7 mouse cellular contexts compared by ENCODE assay signal in genomic region chr17:29394761-29395160, GRCm38 (mm10). TPM values are rescaled to one million over a fixed set of nuclear protein-coding genes. Genes with fewer than 3 reads are reported as not detected.
DNase-seq lines count a peak whose midpoint lies in the region; ATAC-seq and TF ChIP-seq lines count a peak whose summit lies in the region.
"Not testable (repeated sequence)": the region's sequence is repeated elsewhere in the genome, so short reads cannot be mapped to it uniquely, and the experiment has no call there.

No protein-coding gene starts in this region.

- peak overlapping the region; percentile 98 for H3K27ac ChIP-seq in bone marrow macrophage, adult 2 months (ENCODE audit: insufficient read depth, low read depth, low read length)
- H3K27ac ChIP-seq in heart, embryonic 13.5 days (replicated peaks), result peak overlapping the region; percentile 30; the same call in 1 of the 2 replicates
- peak overlapping the region; percentile 22; the same call in 1 of the 2 replicates for H3K27ac ChIP-seq in intestine, embryonic 14.5 days (ENCODE audit: low read depth)
- peak overlapping the region; percentile 76 for H3K27ac ChIP-seq in liver, embryonic 13.5 days
- H3K27ac ChIP-seq in lung, embryonic 15.5 days, result 0 out of 2 replicates have a peak overlapping the region, but pooled peaks have one; percentile 25
- H3K27ac ChIP-seq in small intestine, adult 2 months (ENCODE audit: insufficient read depth, low read depth, low read length), result peak overlapping the region; percentile 85

- not testable (repeated sequence) for TF ChIP-seq POLR2A in bone marrow macrophage, adult 2 months (IDR thresholded peaks at IDR 0.05; ENCODE audit: borderline replicate concordance, low read depth, low read length); small intestine, adult 2 months (IDR thresholded peaks at IDR 0.05; ENCODE audit: low read depth, low read length)

- H3K9ac ChIP-seq in heart, embryonic 13.5 days; intestine, embryonic 14.5 days (ENCODE audit: low read length); lung, embryonic 15.5 days: not testable (repeated sequence)
- peak overlapping the region; percentile 78; the same call in 1 of the 2 replicates for H3K9ac ChIP-seq in liver, embryonic 13.5 days

- not testable (repeated sequence) for TF ChIP-seq CTCF in bone marrow macrophage, adult 2 months (IDR thresholded peaks at IDR 0.05; ENCODE audit: low read depth, low read length); small intestine, adult 2 months (IDR thresholded peaks at IDR 0.05; ENCODE audit: extremely low read depth, insufficient read length, insufficient replicate concordance, low read depth, low read length)

- peak; percentile 55 for DNase-seq in CD4-positive, CD25-positive, alpha-beta regulatory T cell, adult 2 months (ENCODE audit: low read depth, low spot score)
- not testable (repeated sequence) for DNase-seq in intestine, embryonic 14.5 days (ENCODE audit: low spot score); liver, embryonic 13.5 days

- not testable (repeated sequence) for H3K9me3 ChIP-seq in heart, embryonic 13.5 days; intestine, embryonic 14.5 days (ENCODE audit: control insufficient read depth, low read length); liver, embryonic 13.5 days (replicated peaks); lung, embryonic 15.5 days

- peak overlapping the region; percentile 10 for H3K4me3 ChIP-seq in bone marrow macrophage, adult 2 months (ENCODE audit: insufficient read depth, low read length)
- H3K4me3 ChIP-seq in heart, embryonic 13.5 days; intestine, embryonic 14.5 days (ENCODE audit: low read depth, low read length); liver, embryonic 13.5 days (replicated peaks); lung, embryonic 15.5 days; small intestine, adult 2 months (ENCODE audit: low read depth, low read length): not testable (repeated sequence)

- peaks cover 62% of the 10 kb centered on the region for H3K4me1 ChIP-seq in bone marrow macrophage, adult 2 months (ENCODE audit: control insufficient read depth, insufficient read depth, low read length)
- peaks cover 63% of the 10 kb centered on the region for H3K4me1 ChIP-seq in heart, embryonic 13.5 days
- peaks cover 29% of the 10 kb centered on the region for H3K4me1 ChIP-seq in intestine, embryonic 14.5 days (replicated peaks; ENCODE audit: control insufficient read depth, insufficient read depth, low read length)
- peaks cover 90% of the 10 kb centered on the region for H3K4me1 ChIP-seq in liver, embryonic 13.5 days (replicated peaks)
- H3K4me1 ChIP-seq in lung, embryonic 15.5 days, result peaks cover 49% of the 10 kb centered on the region
- peaks cover 53% of the 10 kb centered on the region for H3K4me1 ChIP-seq in small intestine, adult 2 months (ENCODE audit: control insufficient read depth, insufficient read depth, insufficient read length, low read length)

- not testable (repeated sequence) for H3K36me3 ChIP-seq in heart, embryonic 13.5 days; intestine, embryonic 14.5 days (ENCODE audit: control insufficient read depth, insufficient read depth, low read length); liver, embryonic 13.5 days; lung, embryonic 15.5 days; small intestine, adult 2 months (ENCODE audit: control insufficient read depth, insufficient read depth, low read length)

- whole genome bisulfite sequencing in heart, embryonic 13.5 days, result 71% methylated on average over 2 of the region's 2 CpGs
- WGBS in intestine, embryonic 14.5 days, result 78% methylated on average over 2 of the region's 2 CpGs
- 47% methylated on average over 2 of the region's 2 CpGs for WGBS in liver, embryonic 13.5 days (ENCODE audit: insufficient replicate concordance)
- 72% methylated on average over 2 of the region's 2 CpGs for WGBS in lung, embryonic 15.5 days
- WGBS in small intestine, adult 2 months, result 73% methylated on average over 2 of the region's 2 CpGs

- H3K4me2 ChIP-seq in heart, embryonic 13.5 days; intestine, embryonic 14.5 days (ENCODE audit: low read length); lung, embryonic 15.5 days: not testable (repeated sequence)
- H3K4me2 ChIP-seq in liver, embryonic 13.5 days, result peak overlapping the region; percentile 25; the same call in 1 of the 2 replicates

- H3K27me3 ChIP-seq in heart, embryonic 13.5 days (replicated peaks); intestine, embryonic 14.5 days (replicated peaks; ENCODE audit: control insufficient read depth, insufficient read depth, low read length); liver, embryonic 13.5 days; lung, embryonic 15.5 days; small intestine, adult 2 months (ENCODE audit: control insufficient read depth, insufficient read depth, low read length): not testable (repeated sequence)

- ATAC-seq in heart, embryonic 13.5 days (ENCODE audit: extremely low read depth, insufficient number of reproducible peaks, low FRiP score, low TSS enrichment); intestine, embryonic 14.5 days (replicated peaks; ENCODE audit: low FRiP score, low TSS enrichment, low read depth); liver, embryonic 13.5 days (ENCODE audit: low read depth); lung, embryonic 15.5 days (ENCODE audit: borderline replicate concordance, extremely low read depth, low FRiP score, low TSS enrichment): not testable (repeated sequence)

RNA-seq across cellular contexts. Expression of gene Fgd2, which starts 34.0 kb away (rescaled TPM):
- polyA plus RNA-seq in bone marrow macrophage, adult 2 months (2012; ENCODE audit: insufficient read depth, insufficient read length, missing spikeins), result 136 and 152 TPM in 2 replicates
- polyA plus RNA-seq in heart, embryonic 13.5 days (2015; fragmentation: Nextera tagmentation; extraction: Ambion mirVana), result 3.4 and 3.8 TPM in 2 replicates
- polyA plus RNA-seq in intestine, embryonic 14.5 days (2014; fragmentation: Nextera tagmentation; extraction: Ambion mirVana), result 13.9 and 15.4 TPM in 2 replicates
- polyA plus RNA-seq in liver, embryonic 13.5 days (2015; fragmentation: Nextera tagmentation; extraction: Ambion mirVana), result 4.5 and 5.0 TPM in 2 replicates
- 19.1 and 21.7 TPM in 2 replicates for polyA plus RNA-seq in lung, embryonic 15.5 days (2015; fragmentation: Nextera tagmentation; extraction: Ambion mirVana)
- 14.0 and 16.3 TPM in 2 replicates for polyA plus RNA-seq in small intestine, adult 2 months (2012; rRNA removed)

RNA-seq across cellular contexts. Expression of gene Mtch1, which starts 47.0 kb away (rescaled TPM):
- polyA plus RNA-seq in bone marrow macrophage, adult 2 months (2012; ENCODE audit: insufficient read depth, insufficient read length, missing spikeins), result 129 and 138 TPM in 2 replicates
- polyA plus RNA-seq in heart, embryonic 13.5 days (2015; fragmentation: Nextera tagmentation; extraction: Ambion mirVana), result 276 and 287 TPM in 2 replicates
- polyA plus RNA-seq in intestine, embryonic 14.5 days (2014; fragmentation: Nextera tagmentation; extraction: Ambion mirVana), result 292 and 324 TPM in 2 replicates
- 55.2 and 64.0 TPM in 2 replicates for polyA plus RNA-seq in liver, embryonic 13.5 days (2015; fragmentation: Nextera tagmentation; extraction: Ambion mirVana)
- 341 and 343 TPM in 2 replicates for polyA plus RNA-seq in lung, embryonic 15.5 days (2015; fragmentation: Nextera tagmentation; extraction: Ambion mirVana)
- polyA plus RNA-seq in small intestine, adult 2 months (2012; rRNA removed), result 153 and 260 TPM in 2 replicates

Comparison
In these comparisons a context has a peak if more than half of its experiments do, and no peak if none do; other contexts are left out.
1. H3K27ac ChIP-seq: peak in every context shown above with its lines; median percentile 98 in bone marrow macrophage, adult 2 months; 85 in small intestine, adult 2 months; 76 in liver, embryonic 13.5 days; 30 in heart, embryonic 13.5 days; 25 in lung, embryonic 15.5 days; 22 in intestine, embryonic 14.5 days.